Mouse (Mus musculus) MEL (cell line): ENCODE results near the gene Phf20.
"Not testable (repeated sequence)": the region's sequence is repeated elsewhere in the genome, so short reads cannot be mapped to it uniquely, and the experiment has no call there.

Experiments used
- BHLHE40 ChIP-seq: IDR thresholded peaks from 2 replicates; pipeline ENCODE4 v1.6.1; 2012; ENCODE audit warnings: low read depth, mild to moderate bottlenecking, inconsistent platforms, low read length, improper control_type of control experiment, borderline replicate concordance
- CTCF ChIP-seq, 3 experiments: IDR thresholded peaks in 2 of 3; conservative IDR thresholded peaks in 1 of 3; 2 replicates each; pipeline ENCODE4 v1.5.1; 2011 to 2012; ENCODE audit warnings: low read length in 3 of 3, low read depth in 2 of 3, mild to moderate bottlenecking in 2 of 3, improper control_type of control experiment in 1 of 3, inconsistent platforms in 1 of 3, mixed read lengths in 1 of 3, moderate library complexity in 1 of 3; ENCODE audit not compliant: control insufficient read depth in 1 of 3, insufficient read depth in 1 of 3, poor library complexity in 1 of 3, severe bottlenecking in 1 of 3
- GATA1 ChIP-seq: IDR thresholded peaks from 2 replicates; pipeline ENCODE4 v1.6.1; 2011; ENCODE audit warnings: low read depth, low read length, improper control_type of control experiment
- HCFC1 ChIP-seq: IDR thresholded peaks from 2 replicates; pipeline ENCODE4 v1.6.1; 2012; ENCODE audit warnings: low read depth, mild to moderate bottlenecking, inconsistent platforms, low read length, improper control_type of control experiment, moderate library complexity
- POLR2A ChIP-seq, 2 experiments: IDR thresholded peaks; 2 replicates each; pipeline ENCODE4 v1.6.1; 2011 to 2012; ENCODE audit warnings: low read length in 2 of 2, mild to moderate bottlenecking in 2 of 2, control low read depth in 1 of 2, improper control_type of control experiment in 1 of 2, low read depth in 1 of 2, moderate library complexity in 1 of 2; ENCODE audit not compliant: control insufficient read depth in 1 of 2, insufficient read depth in 1 of 2, poor library complexity in 1 of 2
- TCF12 ChIP-seq: IDR thresholded peaks from 2 replicates; pipeline ENCODE4 v1.6.1; 2014; ENCODE audit warnings: low read depth, mild to moderate bottlenecking, inconsistent platforms, low read length, improper control_type of control experiment, moderate library complexity
- UBTF ChIP-seq: IDR thresholded peaks from 2 replicates; pipeline ENCODE4 v1.6.1; 2012; ENCODE audit warnings: low read depth, mild to moderate bottlenecking, inconsistent platforms, low read length, improper control_type of control experiment, moderate library complexity, borderline replicate concordance; ENCODE audit not compliant: insufficient read depth
- USF1 ChIP-seq: IDR thresholded peaks from 2 replicates; pipeline ENCODE4 v1.6.1; 2014; ENCODE audit warnings: low read depth, mild to moderate bottlenecking, inconsistent platforms, low read length, improper control_type of control experiment, moderate library complexity
- ZC3H11A ChIP-seq: IDR thresholded peaks from 2 replicates; pipeline ENCODE4 v1.6.1; 2012; ENCODE audit warnings: low read depth, mild to moderate bottlenecking, inconsistent platforms, low read length, improper control_type of control experiment

DNA sequence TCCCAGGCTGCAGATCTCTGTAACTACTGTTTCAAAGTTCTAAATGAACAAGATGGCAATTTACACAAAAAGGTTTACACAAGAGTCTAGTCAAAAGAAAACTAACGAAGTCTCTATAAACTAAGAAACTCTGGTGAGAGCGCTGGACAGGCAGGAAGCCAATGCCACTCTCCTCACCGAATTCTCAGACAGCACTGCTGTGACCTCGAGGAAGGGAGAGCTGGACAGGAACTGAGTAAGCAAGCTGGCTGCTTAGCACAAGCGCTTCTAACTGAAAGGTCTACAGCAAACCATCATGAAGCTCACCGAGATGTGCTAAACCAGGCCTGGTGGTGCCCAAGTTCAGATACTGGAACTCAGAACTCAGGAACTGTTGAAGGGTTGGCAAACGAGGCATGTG lies 7.0 kb upstream of the Phf20 start:
- TF ChIP-seq GATA1; USF1; HCFC1; CTCF (IDR thresholded peaks at IDR 0.05 in 2 of 3, conservative IDR thresholded peaks at IDR 0.05 in 1 of 3; ENCODE audit: control insufficient read depth in 1 of 3, insufficient read depth in 1 of 3, low read depth in 2 of 3, low read length in 3 of 3, poor library complexity in 1 of 3, severe bottlenecking in 1 of 3); ZC3H11A; UBTF; POLR2A (IDR thresholded peaks at IDR 0.05; ENCODE audit: control insufficient read depth in 1 of 2, insufficient read depth in 1 of 2, low read depth in 1 of 2, low read length in 2 of 2, poor library complexity in 1 of 2); TCF12; BHLHE40: not testable (repeated sequence)
